Mouse (Mus musculus): ENCODE measurements at regions not wholly inside any gene's neighbourhood (a gene's known extent, or its start where the extent isn't known, plus 50 kb on each side); places are given as distances from the start of the nearest gene placed in this dataset.

- H3K4me1 ChIP-seq = peaks cover 29% of the 10 kb centered on the region
- DNase-seq (ENCODE audit: low spot score) = peak; percentile 66
- no peaks in the 10 kb centered on the region for H3K36me3 ChIP-seq
- no peaks in the 10 kb centered on the region for H3K9me3 ChIP-seq
- no peak overlapping the region for H3K4me3 ChIP-seq
- no peaks in the 10 kb centered on the region for H3K27me3 ChIP-seq (ENCODE audit: insufficient read depth, poor library complexity, severe bottlenecking)
- 78% methylated on average over 2 of the region's 2 CpGs for WGBS
- no peak overlapping the region for H3K27ac ChIP-seq
These were observed 244.4 kb downstream of the Irs2 start for GRCm38 (mm10) chr8:10763907-10764306.

DNA sequence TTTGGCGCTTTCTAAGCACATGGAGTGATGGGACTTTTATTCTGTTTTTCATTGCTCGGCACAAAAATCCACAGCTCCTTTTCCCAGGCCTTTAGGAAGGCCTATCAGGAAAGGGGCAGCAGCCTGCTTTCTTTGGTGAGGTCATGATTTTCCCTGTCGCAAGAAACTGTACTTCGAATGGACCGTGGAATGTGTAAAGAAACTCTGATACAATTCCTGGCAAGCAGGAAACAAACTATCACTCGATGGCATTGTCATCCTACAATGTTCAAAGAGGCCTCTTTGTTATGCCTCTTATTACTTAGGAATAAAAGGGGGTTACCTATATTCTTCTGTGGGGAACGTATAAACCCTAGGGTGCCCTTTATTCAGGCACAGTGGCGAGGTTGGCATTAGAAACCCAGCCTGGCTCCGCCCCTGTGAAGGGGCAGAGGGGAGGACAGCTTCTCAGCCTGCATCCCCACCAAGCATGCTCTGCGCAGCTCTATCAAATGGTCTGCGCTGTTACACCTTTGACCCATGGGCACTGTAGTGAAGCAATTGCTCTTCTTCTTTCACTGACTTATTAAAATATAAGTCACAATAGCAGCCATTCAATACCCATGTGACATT lies 246.5 kb downstream of the Irs2 start:
- no peaks in the 10 kb centered on the region for H3K36me3 ChIP-seq
- H3K27ac ChIP-seq = peak overlapping the region; percentile 88
- no peaks in the 10 kb centered on the region for H3K27me3 ChIP-seq (ENCODE audit: insufficient read depth, poor library complexity, severe bottlenecking)
- 57% methylated on average over 11 of the region's 11 CpGs for WGBS
- peaks cover 29% of the 10 kb centered on the region for H3K4me1 ChIP-seq
- no peaks in the 10 kb centered on the region for H3K9me3 ChIP-seq
- DNase-seq (ENCODE audit: low spot score) = peak; percentile 73
- H3K4me3 ChIP-seq = no peak overlapping the region

GRCm38 (mm10) chr8:10760851-10761693 lies 247.2 kb downstream of the Irs2 start:
- peak overlapping the region; percentile 36 for H3K4me3 ChIP-seq

GRCm38 (mm10) chr8:10760231-10760630 lies 248.0 kb downstream of the Irs2 start:
- peak overlapping the region; percentile 36; the same call in 1 of the 2 replicates for H3K4me3 ChIP-seq
- H3K9me3 ChIP-seq = no peaks in the 10 kb centered on the region
- 72% methylated on average over 6 of the region's 6 CpGs for WGBS
- H3K27me3 ChIP-seq (ENCODE audit: insufficient read depth, poor library complexity, severe bottlenecking) = no peaks in the 10 kb centered on the region
- peaks cover 29% of the 10 kb centered on the region for H3K4me1 ChIP-seq
- peak overlapping the region; percentile 88 for H3K27ac ChIP-seq
- no peaks in the 10 kb centered on the region for H3K36me3 ChIP-seq
- DNase-seq (ENCODE audit: low spot score) = peak; percentile 19

More at GRCm38 (mm10) chr8:10760851-10761693, 247.2 kb downstream of the Irs2 start:
- Histone ChIP-seq H3K9me3 (no peaks in the 10 kb centered on the region), H3K4me1 (peaks cover 29% of the 10 kb centered on the region), H3K27ac (peak overlapping the region; percentile 88), H3K36me3 (no peaks in the 10 kb centered on the region), H3K27me3 (ENCODE audit: insufficient read depth, poor library complexity, severe bottlenecking) (no peaks in the 10 kb centered on the region)
- peak; percentile 80 for DNase-seq (ENCODE audit: low spot score)
- 16% methylated on average over 17 of the region's 17 CpGs for WGBS

GRCm38 (mm10) chr8:10758151-10758550 lies 250.1 kb downstream of the Irs2 start:
- no peaks in the 10 kb centered on the region for H3K9me3 ChIP-seq
- H3K36me3 ChIP-seq = no peaks in the 10 kb centered on the region
- H3K27ac ChIP-seq = no peak overlapping the region
- WGBS = 74% methylated on average over 4 of the region's 4 CpGs
- peak; percentile 71 for DNase-seq (ENCODE audit: low spot score)
- no peaks in the 10 kb centered on the region for H3K27me3 ChIP-seq (ENCODE audit: insufficient read depth, poor library complexity, severe bottlenecking)
- no peak overlapping the region for H3K4me3 ChIP-seq
- H3K4me1 ChIP-seq = peaks cover 29% of the 10 kb centered on the region

DNA sequence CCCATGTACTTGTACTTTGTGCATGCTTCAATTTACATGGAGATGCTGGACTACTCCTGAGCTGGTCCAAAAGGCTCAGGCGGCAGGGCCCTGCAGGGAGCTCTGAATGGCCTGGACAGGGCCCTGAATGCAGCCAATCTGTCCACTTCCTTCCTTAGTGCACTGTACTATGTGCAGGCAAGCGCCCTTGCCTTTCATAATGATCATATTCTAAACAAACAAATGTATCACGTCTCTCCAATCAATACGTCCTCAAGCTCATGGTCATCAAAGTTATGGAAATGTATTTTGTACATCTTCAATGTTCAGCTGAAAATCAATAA lies 253.3 kb downstream of the Irs2 start:
- Histone ChIP-seq H3K4me1 (peaks cover 8% of the 10 kb centered on the region; the same call in 1 of the 2 replicates), H3K27ac (no peak overlapping the region), H3K4me3 (no peak overlapping the region), H3K9me3 (no peaks in the 10 kb centered on the region), H3K27me3 (ENCODE audit: insufficient read depth, poor library complexity, severe bottlenecking) (no peaks in the 10 kb centered on the region), H3K36me3 (no peaks in the 10 kb centered on the region)
- DNase-seq (ENCODE audit: low spot score) = peak; percentile 43
- 84% methylated on average over 4 of the region's 4 CpGs for WGBS

GRCm38 (mm10) chr8:10754232-10754985 lies 253.8 kb downstream of the Irs2 start:
- DNase-seq (ENCODE audit: low spot score) = peak; percentile 43
- 0 out of 2 replicates have a peak, but pooled peaks cover 4% of the 10 kb centered on the region for H3K4me1 ChIP-seq
- H3K4me3 ChIP-seq = no peak overlapping the region
- no peaks in the 10 kb centered on the region for H3K36me3 ChIP-seq
- H3K9me3 ChIP-seq = no peaks in the 10 kb centered on the region
- WGBS = 61% methylated on average over 13 of the region's 13 CpGs
- no peak overlapping the region for H3K27ac ChIP-seq
- H3K27me3 ChIP-seq (ENCODE audit: insufficient read depth, poor library complexity, severe bottlenecking) = no peaks in the 10 kb centered on the region

DNA sequence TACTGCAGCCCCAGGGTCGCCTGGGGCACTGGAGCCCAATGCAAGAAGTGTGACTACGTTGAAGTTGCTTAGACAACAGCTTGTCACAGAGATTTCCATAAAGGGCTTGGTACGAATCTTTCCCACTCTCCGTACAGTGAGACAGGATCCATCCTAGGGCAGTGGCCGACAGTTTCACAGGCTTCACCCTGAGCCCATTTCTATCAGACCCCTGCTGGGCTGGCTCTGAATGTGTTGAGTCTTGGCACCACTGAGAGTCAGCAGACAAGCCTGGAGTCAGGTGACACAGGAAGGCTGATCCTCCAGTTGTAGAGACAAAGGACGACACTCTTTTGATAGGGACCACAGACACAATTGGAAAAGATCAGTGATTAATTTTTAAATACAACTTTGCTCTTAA lies 255.2 kb downstream of the Irs2 start:
- 66% methylated on average over 6 of the region's 6 CpGs for WGBS

GRCm38 (mm10) chr8:10747150-10747549 lies 261.1 kb downstream of the Irs2 start:
- no peak overlapping the region for H3K4me3 ChIP-seq
- no peaks in the 10 kb centered on the region for H3K4me1 ChIP-seq
- no peaks in the 10 kb centered on the region for H3K27me3 ChIP-seq (ENCODE audit: insufficient read depth, poor library complexity, severe bottlenecking)
- H3K27ac ChIP-seq = no peak overlapping the region
- 79% methylated on average over 2 of the region's 2 CpGs for WGBS
- DNase-seq (ENCODE audit: low spot score) = no peak
- H3K36me3 ChIP-seq = no peaks in the 10 kb centered on the region
- H3K9me3 ChIP-seq = no peaks in the 10 kb centered on the region

More for the DNA sequence above, 255.2 kb downstream of the Irs2 start:
- Histone ChIP-seq H3K27me3 (ENCODE audit: insufficient read depth, poor library complexity, severe bottlenecking) (no peaks in the 10 kb centered on the region), H3K9me3 (no peaks in the 10 kb centered on the region), H3K4me3 (no peak overlapping the region), H3K27ac (no peak overlapping the region), H3K4me1 (no peaks in the 10 kb centered on the region), H3K36me3 (no peaks in the 10 kb centered on the region)
- peak; percentile 65 for DNase-seq (ENCODE audit: low spot score)

DNA sequence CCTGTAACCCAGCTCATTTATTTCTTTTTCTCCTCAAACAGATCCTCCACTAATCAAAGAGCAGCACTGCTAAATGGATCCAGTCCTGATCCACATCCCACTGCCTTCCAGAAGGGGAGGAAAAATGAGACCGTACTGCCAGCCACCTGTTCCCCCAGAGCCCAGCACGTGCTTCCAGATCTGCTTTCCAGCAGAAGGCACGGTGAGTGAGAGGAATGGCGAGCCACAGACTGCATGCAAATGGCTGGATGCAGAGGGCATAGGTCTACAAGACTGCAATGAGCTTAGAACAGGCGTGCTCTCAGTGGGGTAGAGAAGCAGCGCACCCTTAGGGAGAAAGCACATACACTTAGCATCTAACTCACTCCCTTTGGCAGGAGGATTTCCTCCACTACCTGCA lies 265.0 kb downstream of the Irs2 start:
- H3K9me3 ChIP-seq = no peaks in the 10 kb centered on the region
- WGBS = 71% methylated on average over 6 of the region's 6 CpGs
- no peak overlapping the region for H3K4me3 ChIP-seq
- no peaks in the 10 kb centered on the region for H3K36me3 ChIP-seq
- H3K27ac ChIP-seq = no peak overlapping the region
- H3K4me1 ChIP-seq = peaks cover 8% of the 10 kb centered on the region
- DNase-seq (ENCODE audit: low spot score) = no peak
- H3K27me3 ChIP-seq (ENCODE audit: insufficient read depth, poor library complexity, severe bottlenecking) = no peaks in the 10 kb centered on the region

GRCm38 (mm10) chr8:10740837-10741236 lies 267.4 kb downstream of the Irs2 start:
- Histone ChIP-seq H3K9me3 (no peaks in the 10 kb centered on the region), H3K4me1 (peaks cover 13% of the 10 kb centered on the region), H3K27me3 (ENCODE audit: insufficient read depth, poor library complexity, severe bottlenecking) (peaks cover 6% of the 10 kb centered on the region; the same call in 1 of the 2 replicates), H3K4me3 (no peak overlapping the region), H3K27ac (no peak overlapping the region), H3K36me3 (no peaks in the 10 kb centered on the region)
- WGBS = 93% methylated on average over 3 of the region's 3 CpGs
- no peak for DNase-seq (ENCODE audit: low spot score)

DNA sequence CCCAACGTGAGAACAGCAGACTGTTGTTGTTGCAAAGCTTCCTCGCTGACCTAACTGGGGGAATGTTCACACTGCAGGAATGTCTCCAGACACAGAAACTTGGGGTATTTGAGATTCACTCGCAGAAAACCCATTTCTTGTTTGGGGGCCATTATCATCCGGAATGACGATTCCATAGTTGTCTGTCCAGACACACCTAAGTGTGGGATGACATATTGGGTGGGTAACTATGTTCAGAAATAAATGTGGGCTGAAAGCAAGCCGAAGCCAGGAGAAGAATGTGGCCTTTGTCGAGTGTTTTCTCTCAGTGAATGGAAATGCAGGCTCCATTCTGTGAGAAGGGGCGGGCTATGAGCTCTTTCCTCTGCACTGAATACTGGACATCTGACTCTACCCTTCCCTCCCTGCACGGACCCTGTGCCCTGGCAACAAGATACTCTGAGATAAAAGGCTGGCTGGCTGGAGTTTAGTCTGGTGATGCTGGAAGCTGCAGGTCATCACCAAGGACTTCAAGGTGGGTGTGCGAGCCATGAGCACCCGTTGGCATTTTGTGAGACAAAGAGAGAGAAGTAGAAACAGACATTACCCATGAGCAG lies 269.7 kb downstream of the Irs2 start:
- WGBS = 56% methylated on average over 11 of the region's 11 CpGs
- no peak overlapping the region for H3K4me3 ChIP-seq
- H3K9me3 ChIP-seq = no peaks in the 10 kb centered on the region
- peaks cover 6% of the 10 kb centered on the region; the same call in 1 of the 2 replicates for H3K27me3 ChIP-seq (ENCODE audit: insufficient read depth, poor library complexity, severe bottlenecking)
- peaks cover 16% of the 10 kb centered on the region for H3K4me1 ChIP-seq
- no peak overlapping the region for H3K27ac ChIP-seq
- H3K36me3 ChIP-seq = no peaks in the 10 kb centered on the region
- no peak for DNase-seq (ENCODE audit: low spot score)

Measured in heart, embryonic 10.5 days (tissue).